Mouse (Mus musculus): Measurements from ENCODE around the gene Thg1l.

DNA sequence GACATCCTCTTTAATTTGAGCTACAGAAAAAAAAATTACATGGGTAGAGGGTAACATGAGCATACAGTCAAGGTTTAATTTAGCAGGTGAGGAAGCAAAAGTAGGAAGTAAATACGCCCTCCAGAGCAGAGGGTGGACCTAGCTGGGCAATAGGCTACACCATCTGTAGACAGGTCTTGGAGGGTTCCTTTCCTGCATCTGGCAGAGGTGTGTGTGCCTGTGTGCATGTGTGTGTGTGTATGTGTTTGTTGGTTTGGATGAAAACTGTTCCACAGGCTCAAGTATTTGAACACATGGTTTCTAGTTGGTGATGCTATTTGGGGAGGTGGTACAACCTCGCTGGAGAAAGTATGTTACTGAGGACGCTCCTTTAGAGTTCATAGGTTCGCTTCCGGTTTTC lies 18.3 kb upstream of the Thg1l start:
- TF ChIP-seq POLR2A (IDR thresholded peaks at IDR 0.05; ENCODE audit: borderline replicate concordance, extremely low read depth, low read depth, low read length) (no peak), CTCF (IDR thresholded peaks at IDR 0.05; ENCODE audit: insufficient read depth, low read length) (no peak)

Data from lung, adult 2 months (tissue).